Mouse (Mus musculus) gonadal fat pad, adult 2 months (tissue): ENCODE results near the gene Mtmr2. TPM values are rescaled to one million over a fixed set of nuclear protein-coding genes. Genes with fewer than 3 reads are reported as not detected.

Source experiments
- DNase-seq: peaks from one replicate; pipeline ENCODE4 v3.0.0-alpha.2; 2012; ENCODE audit warnings: low read depth
- polyA plus RNA-seq: library from polyadenylated mRNA; depleted of rRNA; stranded (reverse); fragments of >200 nt; gene quantifications from 2 replicates; pipeline ENCODE4 v1.2.3, GENCODE M21; 2012; rRNA removed

The Mtmr2 gene
- polyA plus RNA-seq, 1 experiment: 17.4 TPM

GRCm38 (mm10) chr9:13806854-13807253, 58.6 kb downstream of the Mtmr2 start:
- DNase-seq: no peak

- no peak for DNase-seq
Measured at GRCm38 (mm10) chr9:13807657-13808056, 59.4 kb downstream of the Mtmr2 start.

- no peak for DNase-seq
Measured at GRCm38 (mm10) chr9:13809937-13810336, 61.7 kb downstream of the Mtmr2 start.

GRCm38 (mm10) chr9:13818369-13818768, 70.2 kb downstream of the Mtmr2 start:
- no peak for DNase-seq

- no peak for DNase-seq
Measured at GRCm38 (mm10) chr9:13820774-13821173, 72.6 kb downstream of the Mtmr2 start.

- no peak for DNase-seq
Measured at GRCm38 (mm10) chr9:13825896-13826295, 77.7 kb downstream of the Mtmr2 start.

- DNase-seq: peak; percentile 10
Measured at GRCm38 (mm10) chr9:13826391-13826805, 78.2 kb downstream of the Mtmr2 start.

GRCm38 (mm10) chr9:13826832-13827405, 78.7 kb downstream of the Mtmr2 start, which contains the start of gene Cep57:
Gene Cep57 (minus strand): TSS chr9:13827107.
- DNase-seq: peak; percentile 96

- peak; percentile 97 for DNase-seq
Measured at GRCm38 (mm10) chr9:13827406-13828086, 79.3 kb downstream of the Mtmr2 start, which contains the start of gene Fam76b. Gene Fam76b (plus strand): TSS chr9:13827716.

- no peak for DNase-seq
Measured at GRCm38 (mm10) chr9:13828087-13828441, 79.9 kb downstream of the Mtmr2 start.

- DNase-seq: no peak
Measured at GRCm38 (mm10) chr9:13835256-13835655, 87.0 kb downstream of the Mtmr2 start.

GRCm38 (mm10) chr9:13836726-13837125, 88.5 kb downstream of the Mtmr2 start:
- no peak for DNase-seq

- DNase-seq: no peak
Measured at GRCm38 (mm10) chr9:13847591-13847990, 99.4 kb downstream of the Mtmr2 start.

GRCm38 (mm10) chr9:13848481-13849480, 100.6 kb downstream of the Mtmr2 start:
- no peak for DNase-seq

GRCm38 (mm10) chr9:13853876-13854275, 105.7 kb downstream of the Mtmr2 start:
- no peak for DNase-seq

Other genes starting within 250 kb of the Mtmr2 start
- gene Cep57, start 78.7 kb downstream of the Mtmr2 start, polyA plus RNA-seq: 9.2 and 10.4 TPM in 2 replicates
- gene Fam76b, start 79.3 kb downstream of the Mtmr2 start, polyA plus RNA-seq: 7.0 and 7.7 TPM in 2 replicates